ENCODE assay signal across 20 mouse cellular contexts in the genomic region with DNA sequence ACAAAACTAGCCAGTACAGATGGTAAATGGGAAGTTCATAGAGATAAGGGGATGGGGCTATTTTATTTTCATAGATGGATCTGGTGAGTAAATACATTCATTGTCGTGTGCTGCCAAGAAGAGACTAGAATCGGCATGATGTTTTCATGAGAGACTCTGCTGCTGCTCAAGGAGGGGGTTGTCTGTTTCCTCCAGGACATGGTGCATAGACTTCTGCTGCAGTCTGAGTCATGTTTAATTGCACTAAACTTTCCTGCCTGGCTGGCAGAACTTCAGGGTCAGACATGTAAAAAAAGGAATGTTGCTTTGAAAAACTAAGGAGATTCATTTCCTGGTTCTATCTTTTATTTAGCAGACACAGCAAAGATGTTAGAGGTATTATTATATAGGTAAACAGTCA.
DNase-seq lines count a peak whose midpoint lies in the region; ATAC-seq and TF ChIP-seq lines count a peak whose summit lies in the region.
"Had no signal": no experiment of that assay in that cellular context is flagged by ENCODE, and none has a peak within 500 bp of the region (broad histone marks: within the 10 kb centered on the region; RNA-seq: fewer than 3 reads in every experiment).

No protein-coding gene starts in this region.

- ATAC-seq in intestine, embryonic 15.5 days: 0 out of 2 replicates have a peak, but pooled peaks have one; percentile 12
- no peak for ATAC-seq in intestine, postnatal 0 days
- no peak for ATAC-seq in hindbrain, embryonic 12.5 days (ENCODE audit: low FRiP score)

- TF ChIP-seq CTCF in intestine, postnatal 0 days (IDR thresholded peaks at IDR 0.05; ENCODE audit: low read depth): no peak

- WGBS in intestine, embryonic 15.5 days: 55% methylated on average over 2 of the region's 2 CpGs
- 51% methylated on average over 2 of the region's 2 CpGs for WGBS in intestine, postnatal 0 days
- 86% methylated on average over 2 of the region's 2 CpGs for WGBS in hindbrain, embryonic 12.5 days

- H3K4me3 ChIP-seq in intestine, embryonic 15.5 days (replicated peaks): no peak overlapping the region
- no peak overlapping the region for H3K4me3 ChIP-seq in intestine, postnatal 0 days (ENCODE audit: low read depth, low read length)
- H3K4me3 ChIP-seq in hindbrain, embryonic 12.5 days: no peak overlapping the region
- H3K4me3 ChIP-seq: embryonic facial prominence, embryonic 15.5 days; erythroblast, embryonic 14.5 days; forebrain, embryonic 10.5 days; heart, adult 2 months; heart, embryonic 15.5 days; hindbrain, embryonic 15.5 days had no signal

- no peaks in the 10 kb centered on the region for H3K4me1 ChIP-seq in intestine, embryonic 15.5 days (replicated peaks)
- H3K4me1 ChIP-seq in intestine, postnatal 0 days (replicated peaks; ENCODE audit: control insufficient read depth, insufficient read depth, low read length): no peaks in the 10 kb centered on the region
- H3K4me1 ChIP-seq in hindbrain, embryonic 12.5 days: no peaks in the 10 kb centered on the region
- H3K4me1 ChIP-seq: embryonic facial prominence, embryonic 15.5 days; forebrain, embryonic 10.5 days; heart, embryonic 15.5 days; hindbrain, embryonic 15.5 days had no signal

- no peaks in the 10 kb centered on the region for H3K27me3 ChIP-seq in intestine, embryonic 15.5 days (replicated peaks)
- no peaks in the 10 kb centered on the region for H3K27me3 ChIP-seq in intestine, postnatal 0 days (replicated peaks; ENCODE audit: control insufficient read depth, insufficient read depth, low read length)
- H3K27me3 ChIP-seq in hindbrain, embryonic 12.5 days: no peaks in the 10 kb centered on the region
- H3K27me3 ChIP-seq: embryonic facial prominence, embryonic 15.5 days; heart, embryonic 15.5 days; hindbrain, embryonic 15.5 days had no signal

- H3K36me3 ChIP-seq in intestine, embryonic 15.5 days: no peaks in the 10 kb centered on the region
- no peaks in the 10 kb centered on the region for H3K36me3 ChIP-seq in intestine, postnatal 0 days (ENCODE audit: control insufficient read depth, insufficient read depth)
- H3K36me3 ChIP-seq in hindbrain, embryonic 12.5 days: no peaks in the 10 kb centered on the region
- H3K36me3 ChIP-seq: embryonic facial prominence, embryonic 15.5 days; forebrain, embryonic 10.5 days; G1E; heart, embryonic 15.5 days; hindbrain, embryonic 15.5 days had no signal

- H3K27ac ChIP-seq in intestine, embryonic 15.5 days: no peak overlapping the region
- no peak overlapping the region for H3K27ac ChIP-seq in intestine, postnatal 0 days (ENCODE audit: low read depth, low read length)
- no peak overlapping the region for H3K27ac ChIP-seq in hindbrain, embryonic 12.5 days
- H3K27ac ChIP-seq: embryonic facial prominence, embryonic 15.5 days; forebrain, embryonic 10.5 days; heart, adult 2 months; heart, embryonic 15.5 days; hindbrain, embryonic 15.5 days had no signal

- no peaks in the 10 kb centered on the region for H3K9me3 ChIP-seq in intestine, embryonic 15.5 days
- H3K9me3 ChIP-seq in intestine, postnatal 0 days (ENCODE audit: control insufficient read depth): no peaks in the 10 kb centered on the region
- H3K9me3 ChIP-seq in hindbrain, embryonic 12.5 days (replicated peaks): no peaks in the 10 kb centered on the region
- H3K9me3 ChIP-seq: embryonic facial prominence, embryonic 15.5 days; forebrain, embryonic 10.5 days; G1E; heart, embryonic 15.5 days; hindbrain, embryonic 15.5 days had no signal

- no peak overlapping the region for H3K9ac ChIP-seq in intestine, embryonic 15.5 days
- H3K9ac ChIP-seq in intestine, postnatal 0 days (ENCODE audit: low read depth, low read length): no peak overlapping the region
- H3K9ac ChIP-seq in hindbrain, embryonic 12.5 days: no peak overlapping the region
- H3K9ac ChIP-seq: embryonic facial prominence, embryonic 15.5 days; heart, embryonic 15.5 days; hindbrain, embryonic 15.5 days had no signal

- peak; percentile 19 for DNase-seq in adrenal gland, postnatal 10 days
- no peak for DNase-seq in adrenal gland, adult 18-20 months (ENCODE audit: low spot score in 2 of 2)
- peak; percentile 47 for DNase-seq in brain, adult 2 months (ENCODE audit: low read depth, low spot score)
- no peak for DNase-seq in thymus, postnatal 36 days
- DNase-seq: cerebellum, adult 18-20 months; cerebellum, adult 9-11 months; cerebellum, postnatal 36 days; gastrocnemius, postnatal 10 days; heart, adult 2 months; kidney, adult 18-20 months had no signal

- H3K4me2 ChIP-seq in intestine, embryonic 15.5 days (replicated peaks): no peak overlapping the region
- H3K4me2 ChIP-seq in intestine, postnatal 0 days (replicated peaks; ENCODE audit: low read depth): no peak overlapping the region
- no peak overlapping the region for H3K4me2 ChIP-seq in hindbrain, embryonic 12.5 days (replicated peaks)
- H3K4me2 ChIP-seq: embryonic facial prominence, embryonic 15.5 days; heart, embryonic 11.5 days; heart, embryonic 15.5 days; hindbrain, embryonic 15.5 days had no signal

Comparison
In these comparisons a context has a peak if more than half of its experiments do, and no peak if none do; other contexts are left out.
1. DNase-seq: peak in adrenal gland, postnatal 10 days (single experiment) and brain, adult 2 months (single experiment); none in adrenal gland, adult 18-20 months (0 of 2) and thymus, postnatal 36 days (0 of 2).